Mouse (Mus musculus) yolk sac, embryonic 10.5 days (tissue): ENCODE measurements around the gene Rxra.

ENCODE experiments used
- DNase-seq: peaks from one replicate; pipeline ENCODE4 v3.0.0-alpha.2; 2017; ENCODE audit warnings: low spot score

Gene Rxra

DNA sequence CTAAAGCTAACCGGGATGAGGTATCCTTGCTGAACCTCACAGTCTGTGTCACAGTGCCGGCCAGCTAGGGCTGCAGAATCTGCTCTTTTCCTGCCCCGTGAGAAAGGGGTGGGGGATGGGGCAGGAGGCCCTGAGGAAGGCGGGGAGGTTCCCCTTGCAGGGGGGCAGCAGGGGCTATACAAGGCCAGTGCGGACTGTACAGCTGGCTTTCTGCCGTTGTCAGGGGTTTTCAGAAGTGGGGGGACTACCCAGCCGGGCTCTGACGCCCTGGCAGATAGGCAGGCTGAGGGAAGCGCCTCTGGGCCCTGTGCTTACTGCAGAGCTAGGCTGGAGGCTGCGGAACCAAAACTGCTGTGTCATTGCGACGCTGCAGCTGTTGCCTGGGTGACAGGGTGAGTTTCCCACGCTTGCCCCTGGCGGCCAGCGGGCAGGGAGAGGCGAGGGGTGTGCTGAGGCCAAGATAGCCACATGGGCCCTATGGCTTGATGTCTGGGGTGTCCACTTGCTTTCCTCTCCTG, 63.9 kb downstream of the Rxra start:
- DNase-seq, result peak; percentile 87

DNA sequence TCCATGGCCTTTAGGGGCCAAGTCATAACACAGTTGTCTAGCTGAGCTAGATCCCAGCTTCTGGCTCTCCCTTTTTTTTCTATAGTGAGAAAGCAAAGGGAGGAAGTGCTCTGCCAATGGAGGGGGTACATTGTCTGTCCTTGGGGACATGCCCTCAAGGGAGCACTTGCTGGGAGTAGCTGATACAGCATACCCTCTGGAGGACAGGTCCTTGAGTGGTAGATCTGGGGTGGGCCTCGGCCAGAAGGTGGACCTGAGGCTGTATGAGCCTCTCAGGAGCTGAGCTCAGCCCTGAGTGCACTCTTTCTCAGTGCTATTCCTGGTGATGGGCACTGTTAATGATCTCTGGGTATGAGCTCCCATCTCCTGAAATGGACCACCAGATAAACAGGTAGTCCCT, 66.9 kb downstream of the Rxra start:
- DNase-seq, result no peak

DNA sequence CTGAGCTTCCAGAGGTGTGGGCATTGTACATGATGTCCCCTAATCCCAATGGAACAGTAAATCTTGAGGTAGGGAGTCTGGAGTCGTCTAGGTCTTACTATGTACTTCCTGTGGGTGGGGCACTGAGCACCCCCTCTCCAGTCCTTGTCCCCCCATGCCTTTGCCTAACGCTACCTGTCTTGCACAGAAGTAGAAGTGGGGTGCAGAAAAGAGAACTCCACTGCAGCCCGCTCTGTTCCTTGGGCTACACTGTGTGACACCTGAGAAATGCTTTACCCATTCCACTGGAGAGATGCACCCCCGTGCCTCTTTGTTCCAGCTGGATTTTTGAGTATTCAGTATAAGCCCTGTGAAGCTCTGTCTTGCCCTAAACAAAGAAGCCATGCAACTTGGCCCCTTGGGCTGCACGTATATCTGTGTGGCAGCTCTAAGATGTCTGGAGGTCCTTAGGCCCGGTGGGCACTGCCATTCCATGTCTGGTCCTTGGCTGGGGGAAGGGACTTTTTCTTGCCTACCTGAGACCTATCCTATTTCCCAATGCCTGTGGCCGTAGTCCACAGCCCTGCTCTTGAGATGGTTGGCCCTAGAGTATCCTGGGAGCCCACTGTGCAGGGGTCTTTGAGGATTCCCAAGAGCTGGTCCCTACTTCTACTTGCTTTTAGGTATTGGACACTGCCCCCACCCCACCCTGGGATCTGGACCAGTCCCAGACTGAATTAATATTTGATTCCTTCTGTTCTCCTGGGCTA, 67.8 kb downstream of the Rxra start:
- no peak for DNase-seq

DNA sequence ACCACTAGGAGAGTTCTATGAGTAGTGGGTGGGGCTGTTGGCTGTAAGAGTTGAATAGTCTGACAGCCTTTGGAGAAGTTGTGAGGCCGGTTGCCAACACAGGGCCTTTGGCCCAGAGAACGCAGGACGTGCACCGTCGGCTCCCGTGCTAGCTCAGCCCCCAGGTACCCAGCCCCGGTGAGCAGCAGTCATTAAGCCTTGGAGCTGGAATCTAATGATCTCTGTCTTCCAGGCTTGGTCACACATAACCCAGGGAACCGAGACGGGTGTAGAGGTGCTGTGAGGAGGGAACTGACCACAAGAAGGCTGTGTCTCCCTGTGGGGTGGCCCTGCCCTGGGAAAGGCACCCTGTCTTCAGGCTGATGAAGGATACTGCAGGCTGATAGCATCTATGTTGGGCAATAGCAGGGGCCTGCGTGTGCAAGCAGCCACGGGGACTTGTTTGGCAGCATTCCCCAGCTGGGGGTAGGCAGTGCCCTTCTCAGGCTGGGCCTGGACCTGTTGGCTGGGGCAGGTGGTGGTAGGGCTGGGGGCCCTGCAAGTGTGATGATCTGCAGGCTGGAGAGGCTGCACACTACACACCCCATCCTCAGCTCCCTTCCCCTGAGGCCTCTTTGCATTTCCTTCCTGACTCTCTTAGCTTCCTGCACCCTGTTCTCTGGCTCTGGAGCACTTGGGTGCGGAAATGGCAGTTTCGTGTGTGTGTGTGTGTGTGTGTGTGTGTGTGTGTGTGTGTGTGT, 68.5 kb downstream of the Rxra start:
- DNase-seq, result no peak

DNA sequence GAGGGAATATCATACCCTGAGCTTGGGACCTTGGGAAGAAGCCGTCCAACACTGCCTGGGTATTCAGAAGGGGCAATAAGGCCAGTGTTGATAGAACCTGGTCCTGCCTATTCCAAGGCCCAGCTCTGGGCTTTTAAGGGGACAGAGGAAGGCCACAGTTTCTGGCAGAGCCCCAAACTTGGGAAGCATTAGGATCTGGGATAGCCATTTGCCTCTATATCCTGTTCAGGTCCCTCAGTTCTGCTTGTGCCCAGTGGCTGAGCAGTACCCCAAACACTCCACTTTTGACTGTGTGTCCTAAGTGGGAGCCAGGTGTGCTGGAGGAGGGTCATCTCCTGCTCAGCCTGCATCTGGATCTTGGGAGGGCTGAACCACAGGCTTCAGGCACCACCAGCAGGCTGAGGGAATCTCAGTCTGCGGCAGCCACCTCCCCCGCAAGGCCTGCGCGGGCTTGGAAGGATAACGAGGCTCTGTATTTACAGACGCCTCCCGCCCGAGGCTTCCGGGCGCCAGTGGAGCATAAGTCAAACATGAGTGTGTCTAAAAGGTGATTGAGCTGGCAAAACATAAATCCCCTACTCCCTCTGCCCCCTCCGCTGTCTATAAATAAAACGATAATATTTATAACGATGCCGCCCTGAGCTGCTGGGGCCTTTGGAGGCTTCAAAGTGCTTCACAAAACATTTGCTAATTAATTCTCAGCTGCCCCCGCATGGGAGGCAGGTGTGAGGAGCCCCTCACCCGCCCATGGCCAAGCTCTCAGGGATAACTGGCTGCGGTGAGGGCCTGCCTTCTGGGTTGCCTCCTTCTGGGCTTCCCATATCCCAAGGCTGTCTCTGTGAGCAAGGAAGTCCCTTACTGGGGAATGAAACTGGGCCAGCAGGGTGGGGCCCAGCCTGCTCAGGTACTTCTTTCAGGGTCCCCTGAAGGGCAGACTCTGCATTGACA, 69.7 kb downstream of the Rxra start:
- no peak for DNase-seq

DNA sequence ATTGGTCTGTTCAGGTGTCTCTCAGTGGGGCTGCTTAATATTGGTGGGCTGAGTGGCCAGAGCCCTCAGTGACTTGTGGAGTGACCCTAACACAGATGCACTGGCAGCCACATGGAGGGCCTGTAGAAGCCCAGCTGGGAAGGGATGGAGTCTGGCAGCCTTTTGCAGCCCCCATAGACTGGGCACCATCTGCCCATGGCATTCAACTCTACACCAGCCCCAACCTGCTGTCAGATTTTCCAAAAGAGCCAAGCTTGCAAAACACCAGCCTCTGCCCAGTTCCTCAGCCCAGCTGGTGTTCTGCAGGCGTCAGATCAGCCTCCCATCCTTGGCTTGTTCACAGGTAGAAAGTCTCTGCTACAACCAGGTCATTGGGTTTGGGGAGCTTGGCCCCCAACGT, 70.6 kb downstream of the Rxra start:
- no peak for DNase-seq

DNA sequence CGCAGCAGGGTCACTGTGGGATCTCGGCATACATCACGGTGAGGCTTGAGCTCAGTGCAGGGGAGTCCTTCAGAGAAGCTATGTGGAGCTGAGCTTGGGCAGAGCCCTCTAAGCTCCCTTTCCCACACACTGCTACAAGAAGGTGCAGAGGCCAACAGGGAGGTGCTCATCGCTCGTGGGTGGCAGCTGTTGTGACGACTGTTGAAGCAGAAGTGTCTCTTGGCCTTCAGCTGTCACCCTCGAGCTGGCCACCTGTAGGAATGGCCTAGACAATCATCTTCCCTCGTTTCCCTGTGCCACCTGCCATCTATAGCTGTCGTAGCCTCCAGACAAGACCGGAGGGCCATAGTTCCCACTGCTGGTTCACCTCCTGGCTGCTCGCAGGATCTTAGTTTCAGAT, 72.7 kb downstream of the Rxra start:
- DNase-seq, result no peak

DNA sequence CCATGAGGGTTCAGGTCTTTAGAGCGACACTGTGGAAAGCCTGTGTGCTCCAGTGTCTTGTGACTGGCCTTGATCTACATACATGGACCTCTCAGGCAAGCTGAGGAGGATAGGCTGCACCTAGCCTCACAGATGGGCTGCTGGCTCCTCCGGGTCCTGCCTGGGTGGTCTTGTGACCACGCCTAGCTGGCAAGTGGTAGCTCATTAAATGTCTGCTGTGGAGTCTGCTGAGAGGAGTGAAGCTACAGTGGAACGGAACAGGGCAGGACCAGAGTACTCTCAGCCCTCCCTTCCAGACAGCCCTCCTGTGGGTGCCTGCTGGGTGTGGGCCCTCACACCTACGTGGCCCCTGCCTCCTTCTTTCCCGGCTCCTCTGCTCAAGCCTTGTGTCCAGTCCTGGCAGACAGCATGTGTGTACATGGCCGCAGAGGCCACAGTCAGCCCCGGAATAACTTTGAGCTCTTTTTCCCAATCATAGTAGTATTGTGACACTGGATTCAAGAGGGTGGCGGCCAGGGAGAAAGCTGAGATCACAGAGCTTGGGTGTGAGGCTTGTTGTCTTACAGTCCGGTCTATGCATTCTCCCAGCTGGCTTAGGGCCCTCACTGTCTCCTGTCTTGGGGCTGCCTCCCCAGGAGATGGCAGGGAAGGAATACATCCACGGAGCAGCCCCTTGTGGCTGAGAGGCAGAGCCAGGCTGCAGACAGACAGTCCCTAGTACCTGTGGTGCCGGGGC, 74.3 kb downstream of the Rxra start:
- DNase-seq, result no peak

DNA sequence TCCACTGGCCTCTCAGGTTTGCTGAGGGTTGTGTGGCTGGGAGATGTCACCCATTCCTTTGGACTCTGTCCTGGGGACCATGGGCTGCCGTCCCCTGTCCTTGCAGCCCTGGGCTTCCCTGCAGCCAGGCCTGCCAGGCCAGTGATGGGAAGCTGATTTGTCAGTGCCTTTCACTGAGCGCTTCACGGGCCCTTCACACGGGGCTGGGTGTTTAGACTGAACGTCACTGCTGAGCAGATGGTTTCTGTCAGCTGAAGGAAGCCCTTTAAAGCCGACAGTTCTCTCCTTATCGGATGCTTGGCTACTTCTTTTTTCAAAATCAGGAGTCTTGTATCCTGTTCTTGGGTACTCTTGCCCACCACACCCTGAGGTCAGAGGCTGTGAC, 74.9 kb downstream of the Rxra start:
- DNase-seq, result no peak

DNA sequence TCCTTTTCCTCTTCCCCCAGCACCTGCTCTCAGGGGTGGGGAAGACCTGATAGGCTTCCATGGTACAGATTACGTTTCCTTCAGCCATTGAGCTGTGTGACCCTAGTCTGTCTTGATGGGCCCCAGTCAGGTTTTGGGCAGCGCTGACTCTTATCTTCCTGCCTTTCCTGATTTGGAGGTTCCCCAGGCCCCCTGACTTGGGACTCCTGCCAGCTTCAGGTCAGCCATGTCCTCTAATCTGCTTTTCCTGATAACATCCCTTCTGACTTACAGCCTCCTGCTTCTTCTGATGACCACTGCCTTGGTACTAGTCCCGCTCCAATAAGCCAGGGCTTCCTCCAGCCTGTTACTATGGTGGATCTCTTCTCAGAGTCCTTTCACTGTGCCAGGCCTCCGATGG, 75.6 kb downstream of the Rxra start:
- DNase-seq, result no peak

DNA sequence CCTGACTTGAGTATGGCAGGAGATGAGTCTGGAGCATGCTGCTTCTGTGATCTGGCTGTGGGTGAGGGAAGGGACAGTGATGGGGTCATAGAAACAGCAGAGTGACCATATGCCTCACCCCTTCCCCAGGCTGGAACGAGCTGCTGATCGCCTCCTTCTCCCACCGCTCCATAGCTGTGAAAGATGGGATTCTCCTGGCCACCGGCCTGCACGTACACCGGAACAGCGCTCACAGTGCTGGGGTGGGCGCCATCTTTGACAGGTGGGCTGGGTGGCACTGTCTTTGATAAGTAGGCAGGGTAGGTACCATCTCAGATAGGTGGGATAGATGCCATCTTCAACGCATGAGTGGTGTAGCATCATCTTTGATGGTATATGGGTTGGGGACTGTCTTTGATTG, 77.9 kb downstream of the Rxra start:
- no peak for DNase-seq

DNA sequence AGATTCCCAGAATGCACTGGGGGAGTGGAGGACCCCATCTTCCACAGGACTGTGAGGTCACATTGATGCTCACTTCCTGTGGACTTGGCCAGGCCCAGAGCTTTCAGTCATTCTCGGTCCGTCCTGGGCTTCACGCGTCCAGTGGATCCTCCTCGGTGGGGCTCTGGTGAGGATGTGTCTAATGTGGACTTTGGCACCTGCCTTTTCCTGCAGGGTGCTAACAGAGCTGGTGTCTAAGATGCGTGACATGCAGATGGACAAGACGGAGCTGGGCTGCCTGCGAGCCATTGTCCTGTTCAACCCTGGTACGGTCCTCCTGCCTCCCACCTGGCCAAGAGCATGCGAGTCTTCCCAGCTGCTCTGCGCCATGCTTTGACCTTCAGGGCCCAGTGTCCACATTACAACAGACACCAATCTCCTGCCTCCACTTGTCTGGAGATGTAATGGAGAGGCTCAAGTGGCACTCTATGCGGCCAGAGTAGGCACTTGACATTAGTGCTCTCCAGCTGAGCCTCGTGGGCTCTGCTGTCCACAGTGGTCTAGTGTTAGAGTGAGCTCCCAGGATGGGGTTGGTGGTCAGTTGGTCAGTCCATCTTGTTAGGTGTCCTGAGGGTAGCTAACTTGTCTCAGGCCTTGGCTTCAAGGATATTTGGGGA, 79.9 kb downstream of the Rxra start:
- DNase-seq, result no peak

DNA sequence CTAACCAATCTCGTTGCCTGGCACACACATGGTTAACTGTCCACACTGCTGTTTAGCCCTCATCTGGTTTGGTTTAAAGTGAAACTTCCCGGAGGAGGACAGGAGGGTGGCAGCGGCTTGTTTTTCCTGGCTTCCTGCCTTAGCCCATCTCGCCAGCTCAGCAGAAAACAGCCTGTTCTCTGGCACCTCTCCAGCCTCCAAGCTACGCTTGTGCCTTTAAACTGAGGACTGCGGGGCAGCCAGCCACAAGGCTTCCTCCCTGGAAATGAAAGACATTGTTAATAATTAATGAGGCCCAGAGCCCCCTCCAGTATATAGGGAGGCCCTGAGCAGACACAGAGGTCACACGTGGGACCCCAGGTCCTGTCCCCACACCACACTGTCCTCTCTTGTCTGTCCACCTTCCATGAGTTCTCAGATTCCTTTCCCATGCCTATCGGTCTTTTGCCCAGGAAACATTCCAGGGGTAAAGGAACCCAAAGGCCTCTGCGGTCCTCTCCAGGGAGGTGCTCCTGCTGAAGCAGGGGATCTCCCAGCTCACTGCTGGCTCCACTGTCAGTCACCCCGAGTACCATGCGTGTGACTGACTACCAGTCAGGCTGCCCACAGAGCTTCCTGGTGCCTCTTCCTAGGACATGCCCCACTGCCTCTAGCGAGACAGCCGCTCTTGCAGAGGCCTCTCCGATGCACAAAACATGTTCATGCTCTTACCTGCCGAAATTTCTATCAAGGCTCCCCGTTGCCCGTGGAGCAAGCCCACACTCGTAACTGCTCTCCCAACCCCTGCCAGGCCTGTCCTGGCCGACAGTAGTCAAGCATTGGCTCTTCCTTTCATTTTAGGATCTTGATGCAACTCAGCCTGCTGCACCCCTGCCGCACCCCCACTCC, 82.4 kb downstream of the Rxra start:
- DNase-seq, result peak; percentile 79

DNA sequence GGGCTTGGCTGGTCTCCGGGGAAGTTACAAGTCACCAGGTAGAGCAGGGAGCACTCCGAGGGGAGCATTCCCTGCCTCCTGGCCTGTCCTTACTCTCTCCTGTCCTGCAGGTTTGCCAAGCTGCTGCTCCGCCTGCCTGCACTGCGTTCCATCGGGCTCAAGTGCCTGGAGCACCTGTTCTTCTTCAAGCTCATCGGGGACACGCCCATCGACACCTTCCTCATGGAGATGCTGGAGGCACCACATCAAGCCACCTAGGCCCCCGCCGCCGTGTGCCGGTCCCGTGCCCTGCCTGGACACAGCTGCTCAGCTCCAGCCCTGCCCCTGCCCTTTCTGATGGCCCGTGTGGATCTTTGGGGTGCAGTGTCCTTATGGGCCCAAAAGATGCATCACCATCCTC, 83.2 kb downstream of the Rxra start:
- no peak for DNase-seq

DNA sequence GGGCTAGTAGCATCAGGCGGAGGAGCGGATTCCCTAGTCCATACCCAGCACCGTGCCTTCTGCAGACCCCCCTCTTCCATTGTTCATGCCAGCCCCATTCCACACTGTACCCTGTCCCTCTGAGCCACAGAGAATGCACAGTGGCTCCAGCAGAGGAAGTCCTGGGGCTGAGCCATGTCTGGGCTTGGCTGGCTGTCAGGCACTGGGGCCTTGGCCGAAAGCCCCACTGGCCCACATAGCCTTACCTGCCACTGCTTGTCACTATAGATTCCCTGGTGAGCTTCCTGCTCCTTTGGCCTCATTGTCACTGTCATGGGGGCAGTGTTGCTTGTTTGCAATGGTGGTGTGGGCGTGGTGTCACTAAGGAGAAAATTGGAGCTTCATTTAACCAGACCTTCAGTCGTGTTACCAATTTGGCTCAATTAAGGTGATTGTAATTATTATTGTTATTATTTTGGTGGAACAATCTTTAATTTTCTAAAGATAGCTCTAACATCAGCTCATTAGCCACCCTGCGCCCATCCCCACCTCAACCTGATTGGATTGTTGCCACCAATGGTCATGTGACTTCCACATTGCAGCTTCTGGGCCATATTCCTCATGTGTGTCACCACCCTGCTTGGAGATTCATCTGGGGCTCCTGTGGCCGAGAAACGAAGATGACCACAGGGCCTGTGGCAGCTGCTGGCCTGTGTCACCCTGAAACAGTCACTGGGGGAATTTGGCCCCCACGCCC, 85.2 kb downstream of the Rxra start:
- DNase-seq, result no peak

DNA sequence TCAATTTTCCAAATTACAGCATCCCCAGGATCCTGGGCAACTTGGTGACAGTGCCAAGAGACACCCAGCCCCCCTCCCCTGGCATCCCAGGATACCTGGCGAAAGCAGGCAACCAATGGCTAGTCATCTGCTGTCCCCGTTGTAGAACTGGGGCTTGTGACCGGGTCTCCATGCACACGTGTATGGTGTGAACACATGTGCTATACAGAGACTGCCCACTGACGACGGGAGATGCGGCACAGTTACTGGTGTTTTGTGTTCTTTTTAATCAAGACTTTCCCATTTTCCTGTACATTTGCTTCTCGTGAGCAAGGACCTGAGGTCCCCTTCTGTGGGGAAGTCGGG, 85.7 kb downstream of the Rxra start:
- DNase-seq, result no peak

DNA sequence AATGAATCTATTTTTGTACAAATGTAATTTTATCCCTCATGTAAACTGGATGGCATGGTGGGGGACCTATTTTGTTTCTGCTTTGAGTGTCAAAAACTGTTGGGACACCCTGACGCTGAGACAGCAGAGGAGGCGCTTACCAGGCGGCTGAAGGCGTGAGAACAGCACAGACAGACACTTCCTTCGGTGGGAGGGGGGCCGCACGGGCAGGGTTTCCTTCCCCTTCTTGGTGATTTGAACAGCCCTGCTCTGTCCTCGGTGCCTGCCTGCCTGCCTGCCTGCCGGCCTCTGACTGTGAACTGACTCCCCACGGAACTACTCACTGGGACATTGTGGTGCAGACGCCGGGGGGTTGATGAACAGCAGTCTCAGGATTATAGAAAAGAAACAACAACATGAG, 86.3 kb downstream of the Rxra start:
- DNase-seq, result no peak

DNA sequence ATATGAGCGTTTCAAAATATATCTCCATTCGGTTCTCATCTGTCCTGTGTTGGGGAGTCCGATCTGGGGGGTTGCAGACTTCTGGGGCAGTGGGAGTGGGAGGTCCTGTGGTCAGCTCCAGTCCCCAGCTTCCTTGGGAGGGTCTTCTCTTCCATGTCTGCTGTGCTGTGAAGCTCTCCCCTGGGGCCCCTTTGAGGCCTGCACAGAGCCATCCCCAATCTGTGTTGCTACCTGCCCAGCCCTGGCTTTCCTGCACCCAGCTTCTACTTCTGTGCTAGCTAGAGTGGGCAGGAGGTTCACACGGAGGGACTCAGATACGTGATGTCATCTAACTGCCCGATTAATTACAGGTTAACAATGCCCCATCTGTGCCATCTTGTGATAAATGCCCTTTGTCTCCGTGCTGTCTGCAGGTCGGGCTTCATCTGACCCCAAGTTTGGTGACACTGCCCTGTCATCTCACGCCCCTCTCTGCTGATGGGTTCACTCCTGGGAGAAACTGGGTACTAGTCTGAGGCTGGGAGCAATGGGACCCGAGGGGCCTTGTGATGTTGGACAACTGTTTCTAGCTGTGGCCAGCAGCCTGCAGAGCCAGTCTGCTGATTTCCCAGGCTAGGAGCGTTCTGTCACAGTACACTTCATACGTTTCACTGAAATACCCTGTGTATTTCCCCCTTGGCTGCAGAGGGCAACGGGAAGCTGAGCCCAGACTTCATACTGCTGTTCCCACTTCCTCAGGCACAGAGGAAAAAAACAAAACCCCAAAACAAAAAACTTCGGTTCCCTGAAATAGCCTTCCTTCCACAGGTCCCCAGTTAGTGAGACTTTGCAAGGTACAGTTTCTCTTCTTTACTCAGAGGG, 86.9 kb downstream of the Rxra start:
- no peak for DNase-seq
